Mouse (Mus musculus): ENCODE results near the gene Brat1. TPM values are rescaled to one million over a fixed set of nuclear protein-coding genes. Genes with fewer than 3 reads are reported as not detected.

Brat1 gene
- polyA plus RNA-seq, 1 experiment from 2014 or later = 22.7 TPM

GRCm38 (mm10) chr5:140766566-140766965 is 61.8 kb downstream of the Brat1 start:
- ChIA-PET POLR2A (interaction anchor here (1.3 kb wide), 1 partner anchor 11 kb away, joined by 3 read pairs; no protein-coding TSS in a partner anchor), CTCF (interaction anchor here (1.1 to 6.5 kb wide), 3 partner anchors 14 to 23 kb away, joined by 4 to 52 read pairs (median 7); no protein-coding TSS in a partner anchor)
- H3K27me3 ChIP-seq = no peaks in the 10 kb centered on the region
- TF ChIP-seq CTCF (IDR thresholded peaks at IDR 0.05) = no peak
- DNase-seq (ENCODE audit: low read depth, low spot score) = peak; percentile 56
- in situ Hi-C loops (cut with MboI; ENCODE audit: low pct_unique_long_range_greater_than_20kb) = no loop called here
- no peak for ATAC-seq

- ChIA-PET CTCF (interaction anchor here (0.7 to 6.5 kb wide), 6 partner anchors 12 to 63 kb away, joined by 3 to 52 read pairs (median 6); no protein-coding TSS in a partner anchor), POLR2A (interaction anchor here (1.2 to 1.6 kb wide), 3 partner anchors 12 to 63 kb away, joined by 3 to 6 read pairs (median 3); partner anchors contain the start of gene Gna12)
- no peaks in the 10 kb centered on the region for H3K27me3 ChIP-seq
- ATAC-seq (peak; percentile 94), DNase-seq (ENCODE audit: low read depth, low spot score) (peak; percentile 98)
- TF ChIP-seq CTCF (IDR thresholded peaks at IDR 0.05) = no peak
- in situ Hi-C loops (cut with MboI; ENCODE audit: low pct_unique_long_range_greater_than_20kb) = no loop called here
Observed at GRCm38 (mm10) chr5:140767704-140768141, 62.9 kb downstream of the Brat1 start.

GRCm38 (mm10) chr5:140768333-140768732 is 63.5 kb downstream of the Brat1 start:
- ChIA-PET POLR2A (interaction anchor here (1.2 to 1.6 kb wide), 2 partner anchors 22 to 62 kb away, joined by 3 to 6 read pairs; partner anchors contain the start of gene Gna12), CTCF (interaction anchor here (1.2 to 6.5 kb wide), 5 partner anchors 13 to 21 kb away, joined by 3 to 52 read pairs (median 7); no protein-coding TSS in a partner anchor)
- no peak for TF ChIP-seq CTCF (IDR thresholded peaks at IDR 0.05)
- no peaks in the 10 kb centered on the region for H3K27me3 ChIP-seq
- in situ Hi-C loops (cut with MboI; ENCODE audit: low pct_unique_long_range_greater_than_20kb) = no loop called here
- ATAC-seq (peak; percentile 10), DNase-seq (ENCODE audit: low read depth, low spot score) (peak; percentile 64)

Other genes starting within 250 kb of the Brat1 start
- gene Chst12, start 199.5 kb upstream of the Brat1 start, polyA plus RNA-seq (2021) = 33.2 TPM
- 1.4 TPM for gene Grifin, start 139.9 kb upstream of the Brat1 start, polyA plus RNA-seq (2021)
- 56.0 TPM for gene Lfng, start 97.7 kb upstream of the Brat1 start, polyA plus RNA-seq (2021)
- 95.0 TPM for gene Ttyh3, start 56.0 kb upstream of the Brat1 start, polyA plus RNA-seq (2021)
- gene Iqce, start 2.6 kb upstream of the Brat1 start, polyA plus RNA-seq (2021) = 52.6 TPM
- gene Amz1, start 19.1 kb downstream of the Brat1 start, polyA plus RNA-seq (2021) = 0.76 TPM
- 80.5 TPM for gene Gna12, start 125.4 kb downstream of the Brat1 start, polyA plus RNA-seq (2021)